Mouse (Mus musculus) activated CD4-positive, CD25-positive, alpha-beta regulatory T cell, adult 4 months (primary cell): ENCODE results near the gene Elavl3. TPM values are rescaled to one million over a fixed set of nuclear protein-coding genes. Genes with fewer than 3 reads are reported as not detected.
"Not testable (repeated sequence)": the region's sequence is repeated elsewhere in the genome, so short reads cannot be mapped to it uniquely, and the experiment has no call there.

Experiments used
- ATAC-seq: one replicate; pipeline ENCODE4 v1.8.0; 2017
- polyA plus RNA-seq, 2 experiments: library from polyadenylated mRNA; unstranded; fragments of 100-300 nt; shearing (Covaris generic); gene quantifications; one replicate each; pipeline ENCODE4 v1.2.1; 2017

The Elavl3 gene
- not detected for polyA plus RNA-seq

DNA sequence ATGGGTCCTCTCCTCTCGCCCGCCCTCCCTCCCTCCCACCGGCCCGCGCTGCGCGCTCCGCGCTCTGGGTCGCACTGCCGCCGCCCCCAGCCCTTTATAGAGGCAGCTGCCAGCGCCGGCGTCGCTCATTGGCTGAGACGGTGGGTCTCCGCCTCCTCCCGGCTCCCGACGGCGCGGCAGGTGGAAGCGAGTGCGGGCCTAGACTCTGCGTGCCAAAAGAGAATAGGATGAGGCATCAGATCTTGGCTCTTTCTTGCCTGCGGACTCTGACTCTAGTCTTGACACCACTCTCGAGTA is at the start of gene Elavl3:
Elavl3 (minus strand) TSS at position 66 of the 297 bp plus-strand sequence.
- no peak for ATAC-seq

DNA sequence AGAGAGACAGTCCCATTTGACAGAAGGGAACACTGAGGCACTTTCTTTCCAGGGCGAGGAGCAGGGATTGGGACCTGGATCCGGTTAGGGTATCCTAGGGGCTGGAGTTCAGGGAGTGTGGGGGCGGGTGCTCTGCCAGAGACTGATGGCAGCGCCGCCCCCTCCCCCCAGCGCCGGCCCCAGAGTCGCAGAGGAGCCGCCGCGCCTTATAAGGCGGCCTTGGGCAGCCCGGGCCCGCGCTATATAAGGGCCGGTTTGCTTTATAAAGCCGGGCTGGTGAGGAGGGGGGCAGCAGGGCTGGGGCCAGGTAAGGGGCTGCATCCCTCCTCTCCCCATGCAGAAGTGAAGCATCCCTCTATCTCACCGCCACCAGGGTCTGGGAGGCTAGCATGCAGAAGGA is 48.1 kb upstream of the Elavl3 start:
- ATAC-seq = no peak

DNA sequence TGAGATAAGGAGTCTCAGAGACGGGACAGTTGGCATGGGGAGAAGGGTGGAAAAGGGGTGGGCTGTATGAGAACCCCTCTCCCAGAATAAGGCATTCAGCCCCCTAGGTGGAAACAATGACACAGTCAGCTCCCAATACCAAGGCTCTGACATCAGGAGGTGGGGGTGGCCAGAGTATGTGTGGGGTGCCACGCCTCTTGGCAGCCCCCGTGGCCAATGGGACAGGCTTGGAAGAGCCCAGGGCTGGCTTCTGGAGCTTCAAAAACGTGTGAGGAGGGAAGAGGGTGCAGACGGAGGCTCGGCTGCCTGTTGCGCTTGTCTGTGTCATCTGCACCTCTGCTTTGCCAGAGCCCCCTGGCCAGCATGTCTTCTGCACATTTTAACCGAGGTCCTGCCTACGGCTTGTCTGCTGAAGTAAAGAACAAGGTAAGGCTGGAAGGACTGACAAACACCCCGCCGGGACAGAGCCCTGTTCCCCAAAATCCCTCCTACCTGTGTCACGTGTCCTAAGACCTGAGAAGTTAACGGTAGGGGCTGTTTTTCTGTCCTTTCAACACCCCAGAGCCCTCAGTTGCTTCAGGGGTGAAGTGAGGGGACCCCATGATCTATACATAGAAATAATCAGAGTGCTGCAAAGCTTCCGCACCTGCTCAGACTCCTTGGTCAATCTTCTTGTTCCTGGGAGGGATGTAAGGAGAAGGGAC is 47.3 kb upstream of the Elavl3 start, which contains the start of gene Cnn1:
Cnn1 (plus strand) TSS at position 224 of the 704 bp plus-strand sequence.
- ATAC-seq = no peak

DNA sequence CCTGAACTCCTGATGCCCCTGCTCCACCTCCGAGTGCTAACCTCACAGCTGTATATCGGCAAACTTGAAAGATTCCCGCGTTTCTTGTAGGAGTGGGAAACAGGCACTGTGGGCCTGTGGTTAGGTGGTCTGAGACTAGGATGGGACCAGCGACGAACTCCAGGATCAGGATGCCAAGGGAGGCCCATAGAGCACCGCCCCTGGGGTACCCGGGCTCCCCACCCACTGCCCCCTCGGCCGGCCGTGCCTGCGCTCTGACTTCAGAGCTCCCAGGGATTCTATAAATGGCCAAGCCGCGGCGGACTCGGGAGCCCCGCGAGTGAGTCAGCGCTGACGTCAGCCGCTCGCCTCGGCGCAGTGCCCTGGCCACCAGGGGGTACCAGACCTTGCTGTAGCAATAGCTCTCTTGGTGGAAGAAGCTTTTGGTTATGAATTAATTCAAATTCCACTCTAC is 44.1 kb upstream of the Elavl3 start:
- peak; percentile 92 for ATAC-seq

DNA sequence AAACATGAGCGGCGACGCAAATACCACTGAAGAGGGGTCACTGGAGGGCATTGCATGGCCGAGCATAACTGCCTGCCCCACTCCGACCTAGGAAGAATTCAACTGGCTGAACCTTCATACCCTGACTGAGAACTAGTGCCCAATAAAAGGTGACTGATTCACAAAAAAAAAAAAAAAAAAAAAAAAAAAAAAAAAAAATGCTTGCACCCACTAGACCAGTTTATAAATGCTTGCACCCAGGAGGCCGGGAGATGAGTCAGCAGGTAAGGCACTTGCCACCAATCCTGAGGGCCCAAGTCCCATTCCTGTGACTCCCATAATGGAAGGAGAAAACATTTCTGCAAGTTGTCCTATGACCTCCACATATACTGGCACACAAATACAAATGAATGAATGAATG is 40.9 kb upstream of the Elavl3 start:
- no peak for ATAC-seq

DNA sequence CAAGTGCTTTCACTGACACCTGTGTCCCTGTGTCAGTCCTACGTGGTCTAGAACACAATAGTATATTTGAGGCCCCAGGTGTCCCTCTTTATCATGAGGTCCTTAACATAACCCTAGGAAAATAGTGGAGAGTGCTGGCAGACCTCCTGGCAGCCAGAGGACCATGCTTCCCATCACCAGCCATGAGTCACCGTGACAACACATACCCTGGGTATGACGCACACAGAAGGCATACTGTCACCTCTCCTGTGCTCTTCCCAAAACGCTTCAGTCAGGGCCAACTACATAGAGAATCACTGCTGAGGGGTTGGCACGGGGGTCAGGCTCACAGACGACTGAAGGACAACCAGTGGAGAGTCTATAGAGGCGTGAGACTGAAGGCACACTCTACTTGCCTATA is 38.2 kb upstream of the Elavl3 start:
- no peak for ATAC-seq

DNA sequence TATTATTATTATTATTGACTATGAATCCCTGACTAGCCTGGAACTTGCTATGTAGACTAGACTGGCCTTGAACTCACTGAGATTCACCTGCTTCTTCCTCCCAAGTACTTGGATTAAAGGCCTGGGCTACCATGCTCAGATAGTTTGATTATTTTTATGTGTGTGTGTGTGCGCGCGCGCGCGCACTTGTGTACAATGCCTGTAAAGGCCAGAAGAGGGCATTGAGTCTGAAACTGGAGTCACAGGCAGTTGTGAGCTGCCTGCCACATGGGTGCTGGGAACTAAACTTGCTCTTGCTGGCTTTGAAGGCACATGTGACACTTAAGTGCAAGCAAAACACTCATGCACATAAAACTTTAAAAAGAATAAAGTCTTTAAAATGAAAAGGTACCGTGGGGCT is 37.5 kb upstream of the Elavl3 start:
- ATAC-seq = no peak

DNA sequence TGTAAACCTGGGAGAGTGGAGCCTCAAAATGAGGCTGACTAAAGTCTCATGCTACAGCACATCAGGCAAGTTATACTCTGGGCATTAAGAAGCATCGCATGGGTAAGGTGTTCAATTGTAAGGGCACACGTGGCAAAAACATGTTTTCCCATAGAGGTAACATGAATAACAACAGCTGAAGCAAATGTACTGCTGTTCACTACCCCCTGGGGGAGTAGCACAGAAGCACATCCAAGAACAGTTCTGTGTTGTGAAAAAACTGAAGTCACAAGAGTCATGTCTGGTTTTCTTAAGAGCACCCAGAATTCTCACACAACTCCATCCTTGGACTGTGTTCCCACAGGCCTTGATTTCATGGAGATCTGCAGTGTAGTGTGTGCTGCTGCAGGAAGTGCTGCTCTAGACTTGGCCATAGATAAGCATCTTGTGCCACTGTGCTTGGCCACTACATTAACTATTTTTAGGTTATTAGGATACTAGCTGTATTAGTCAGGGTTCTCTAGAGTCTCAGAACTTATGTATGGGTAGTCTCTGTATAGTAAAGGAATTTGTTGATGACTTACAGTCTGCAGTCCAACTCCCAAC is 35.3 kb upstream of the Elavl3 start:
- no peak for ATAC-seq

DNA sequence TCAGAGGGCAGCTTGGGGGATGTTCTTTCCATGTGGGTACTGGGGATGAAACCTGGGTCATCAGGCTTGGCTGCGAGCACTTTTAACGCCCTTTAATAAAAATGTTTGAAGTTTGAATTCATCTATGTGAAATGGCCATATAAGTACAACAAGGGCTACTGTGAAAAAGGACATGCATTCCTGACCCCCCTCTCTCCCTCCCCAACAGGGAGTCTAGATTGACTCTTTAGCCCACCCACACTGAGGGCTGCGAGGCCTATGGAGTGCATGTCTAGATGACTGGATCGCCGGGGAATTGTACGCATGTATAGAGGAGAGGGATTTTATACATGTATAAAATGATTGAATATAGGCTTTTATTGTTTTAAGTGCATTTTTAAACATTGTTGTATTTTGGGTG is 34.2 kb upstream of the Elavl3 start:
- no peak for ATAC-seq

DNA sequence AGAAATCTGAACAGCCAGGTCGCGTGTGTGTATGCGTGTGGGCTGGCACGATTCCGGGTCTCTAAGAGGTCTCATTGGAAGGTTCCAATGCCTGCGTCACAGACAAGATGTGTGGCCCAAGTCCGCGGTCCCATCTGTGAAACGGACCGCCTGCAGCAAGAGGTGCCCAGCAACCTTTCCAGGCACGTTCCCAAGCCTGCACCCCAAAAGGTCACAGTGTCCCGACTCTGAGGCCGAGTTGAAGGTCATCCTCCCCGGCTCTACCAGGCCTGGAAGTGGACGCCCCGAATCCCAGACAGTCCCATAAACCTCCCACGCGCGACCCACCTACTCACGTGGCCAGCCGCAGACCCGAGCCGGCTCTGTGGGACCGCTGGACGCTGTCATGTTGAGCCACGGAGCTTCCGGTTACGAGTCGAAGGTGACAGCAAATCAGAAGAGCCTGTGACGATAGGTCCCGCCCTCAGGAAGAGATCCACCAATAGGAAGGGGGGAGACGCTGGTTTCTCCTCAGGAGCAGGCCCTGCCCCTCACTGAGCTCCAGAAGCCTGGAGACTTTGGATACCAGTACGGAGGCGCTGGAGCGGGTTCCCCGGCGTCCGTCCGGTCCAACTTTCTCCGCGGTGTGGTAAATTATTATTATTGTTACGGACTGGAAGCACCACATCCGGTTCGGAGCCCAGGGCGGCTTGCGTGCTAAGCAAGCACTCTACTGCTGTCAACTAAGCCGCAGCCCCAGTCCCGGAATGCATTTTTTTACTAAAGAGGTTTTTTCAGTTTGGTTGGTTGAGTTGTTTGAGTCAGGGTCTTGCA is 33.4 kb upstream of the Elavl3 start, which contains the start of gene Ecsit:
Ecsit (minus strand) TSS at position 417 of the 813 bp plus-strand sequence.
- peak; percentile 98 for ATAC-seq

DNA sequence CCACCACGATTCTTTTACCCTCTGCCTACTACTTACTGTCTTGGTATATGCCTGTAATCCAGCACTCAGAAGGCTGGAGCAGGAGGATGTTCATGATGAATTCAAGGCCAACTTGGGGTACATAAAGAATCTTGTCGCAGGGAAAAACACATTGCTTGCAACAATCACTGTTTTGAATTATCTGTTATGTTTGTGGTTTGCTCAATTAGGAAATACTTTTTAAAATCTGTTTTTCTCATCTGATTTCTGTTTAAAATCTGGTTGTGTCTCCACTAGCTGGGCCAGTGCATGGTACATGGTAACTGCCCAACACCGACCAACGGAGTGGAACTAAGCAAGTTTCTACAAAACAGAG is 32.8 kb upstream of the Elavl3 start:
- no peak for ATAC-seq

DNA sequence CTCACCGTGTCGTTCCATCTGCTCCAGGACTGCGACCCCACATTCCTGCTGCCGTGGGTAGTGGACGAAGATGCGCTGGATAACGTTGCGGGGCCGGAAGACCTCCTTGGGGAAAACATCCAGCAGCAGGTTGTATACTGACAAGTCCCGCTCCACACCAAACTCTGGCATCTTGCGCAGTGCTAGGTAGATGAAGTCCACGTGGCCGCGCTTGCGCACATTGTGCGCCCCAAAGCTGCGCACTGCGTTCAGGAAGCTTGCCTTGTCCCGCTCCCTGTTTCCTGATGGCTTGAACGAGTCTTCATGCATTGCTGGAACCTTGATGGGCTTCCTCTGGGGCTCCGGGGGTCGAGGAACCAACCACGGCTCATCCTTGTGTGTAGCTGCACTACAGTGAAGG is 24.4 kb upstream of the Elavl3 start:
- ATAC-seq = no peak

DNA sequence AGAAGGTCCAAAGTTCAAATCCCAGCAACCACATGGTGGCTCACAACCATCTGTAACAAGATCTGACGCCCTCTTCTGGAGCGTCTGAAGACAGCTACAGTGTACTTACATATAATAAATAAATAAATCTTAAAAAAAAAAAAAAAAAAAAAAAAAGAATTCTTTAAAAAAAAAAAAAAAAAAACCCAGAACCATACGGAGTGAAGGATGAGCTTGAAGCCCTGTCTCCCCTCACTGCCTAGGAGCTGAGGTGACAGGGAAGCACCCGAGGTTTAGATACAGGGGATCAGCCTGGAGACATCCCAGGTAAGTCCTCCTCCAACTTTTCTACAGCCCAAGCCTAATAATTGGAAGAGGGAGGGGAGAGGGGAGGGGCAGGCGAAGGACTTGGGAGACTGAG is 24.0 kb upstream of the Elavl3 start:
- ATAC-seq = not testable (repeated sequence)

DNA sequence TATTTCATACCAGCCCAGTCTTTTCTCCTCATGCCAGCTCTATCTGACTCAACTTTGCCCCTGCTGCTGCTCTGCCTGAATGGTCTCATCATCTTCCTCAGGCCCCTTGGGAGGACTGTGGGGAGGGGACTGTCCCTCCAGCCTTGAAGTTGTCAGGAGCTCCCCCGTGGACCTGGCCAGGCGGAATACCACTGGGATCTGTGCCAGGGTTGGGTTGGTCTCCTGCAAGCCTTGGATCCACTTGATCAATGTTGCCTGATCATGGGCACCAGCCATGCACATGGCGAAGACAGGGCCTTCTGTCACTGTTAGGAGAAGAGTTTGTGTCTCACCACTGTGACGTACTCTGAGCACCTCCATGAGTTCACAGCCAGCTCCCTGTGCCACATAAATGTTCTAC is 20.5 kb upstream of the Elavl3 start:
- no peak for ATAC-seq

DNA sequence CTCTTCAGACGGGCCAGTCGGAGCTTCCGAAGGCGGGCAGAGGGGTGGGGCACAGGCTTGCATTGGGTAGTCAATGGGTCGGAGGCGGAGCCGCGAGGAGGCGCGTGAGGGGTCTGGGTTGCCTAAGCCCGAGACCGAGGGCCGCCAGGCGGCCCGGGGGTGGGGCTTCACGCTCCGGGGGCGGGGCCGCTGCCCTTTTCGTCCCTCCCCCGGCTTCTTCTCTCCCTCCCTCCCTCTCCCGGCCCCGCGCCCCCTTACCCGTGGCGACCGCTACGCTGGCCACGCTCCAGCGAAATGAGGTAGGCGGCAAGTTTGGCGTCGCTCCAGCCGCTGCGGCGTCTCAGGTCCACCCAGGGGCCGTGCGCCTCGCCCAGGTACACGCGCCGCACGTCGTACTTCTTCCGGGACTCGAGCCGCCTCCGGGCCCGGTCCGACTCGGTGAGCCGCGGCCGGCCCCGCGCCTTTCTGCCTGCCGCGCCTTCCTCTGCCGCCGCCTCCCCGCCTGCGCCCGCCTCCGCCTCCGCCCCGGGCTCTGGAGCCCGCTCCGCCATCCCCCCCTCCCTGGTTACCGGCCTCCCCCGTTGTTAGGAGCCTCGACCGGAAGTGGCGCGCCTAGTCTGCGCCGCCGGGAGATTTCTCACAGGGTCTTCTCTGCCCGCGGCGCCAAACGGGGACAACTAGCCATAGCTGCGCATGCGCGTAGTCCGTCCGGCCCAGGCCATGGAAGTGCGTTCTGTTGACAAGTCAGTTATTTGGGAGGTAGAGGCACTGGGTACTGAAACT is 19.2 kb upstream of the Elavl3 start, which contains the start of the genes Gm49318 and Zfp653:
Gm49318 (minus strand) TSS at position 469 of the 783 bp plus-strand sequence.
Zfp653 (minus strand) TSS at position 586 of the 783 bp plus-strand sequence.
- peak; percentile 87 for ATAC-seq

DNA sequence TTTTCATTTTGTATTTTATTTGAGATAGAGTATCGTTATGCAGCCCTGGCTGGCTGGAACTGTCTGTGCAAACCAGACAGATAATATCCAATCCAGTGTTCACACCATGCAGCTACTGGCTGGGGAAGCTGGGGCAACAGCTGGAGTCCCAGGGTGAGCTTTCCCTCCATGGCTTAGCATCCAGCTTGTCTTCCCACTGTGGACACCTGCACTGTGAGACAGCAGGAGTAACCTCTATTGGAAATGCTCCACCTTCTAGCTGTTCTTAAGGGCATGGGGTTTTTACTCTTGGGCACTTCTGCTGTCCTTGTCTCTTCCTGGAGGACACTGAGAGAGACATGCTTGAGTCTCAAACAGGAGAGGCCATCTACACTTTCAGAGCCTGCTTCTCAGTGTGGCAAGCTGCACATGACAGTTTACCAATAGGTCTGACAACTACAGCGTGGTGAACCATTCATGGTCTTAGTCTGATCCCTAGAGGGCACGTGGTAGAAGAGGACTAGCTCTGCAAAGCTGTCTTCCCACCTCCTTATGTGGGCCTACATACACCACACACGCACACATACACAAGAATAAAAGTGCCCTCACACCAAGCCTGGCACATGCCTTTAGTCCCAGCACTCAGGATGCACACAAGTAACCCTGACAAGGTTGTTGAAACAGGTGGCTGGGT is 18.2 kb upstream of the Elavl3 start:
- ATAC-seq = no peak

DNA sequence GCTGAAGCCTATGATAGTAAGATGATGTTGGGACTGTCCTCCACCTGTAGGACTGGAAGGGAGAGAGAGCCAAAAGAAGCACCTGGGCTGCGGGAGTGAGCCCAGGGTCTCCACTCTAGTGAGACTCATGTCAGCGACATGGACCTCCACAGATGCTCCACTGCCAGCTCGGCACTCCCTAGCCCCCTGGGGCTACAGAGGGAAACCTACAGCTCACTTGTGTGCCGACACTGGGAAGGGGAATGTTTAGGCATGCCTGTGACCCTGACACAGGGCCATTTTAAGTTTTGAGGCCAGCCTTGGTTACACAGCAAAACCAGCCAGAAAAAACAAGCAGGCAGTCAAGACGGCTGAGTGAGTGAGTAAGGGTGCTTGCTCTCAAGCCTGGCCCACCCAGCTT is 15.4 kb upstream of the Elavl3 start:
- no peak for ATAC-seq

DNA sequence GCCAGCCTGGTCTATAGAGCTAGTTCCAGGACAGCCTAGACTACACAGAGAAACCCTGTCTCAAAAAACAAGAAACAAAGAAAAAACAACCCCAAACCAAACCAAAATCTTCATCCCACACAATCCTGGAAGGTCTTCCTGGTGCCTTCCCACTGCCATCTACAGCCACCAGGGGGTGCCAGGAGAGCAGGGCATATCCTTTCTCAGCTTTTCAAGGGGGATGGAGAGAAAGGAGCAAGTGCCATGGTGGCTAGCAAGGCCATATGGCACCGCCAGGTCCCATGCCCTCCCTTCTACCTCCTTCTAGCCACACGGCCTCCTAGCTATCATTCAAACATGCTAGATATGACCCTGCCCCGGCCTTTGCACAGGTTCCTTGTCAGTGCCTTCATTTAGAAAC is 14.6 kb upstream of the Elavl3 start:
- ATAC-seq = no peak

DNA sequence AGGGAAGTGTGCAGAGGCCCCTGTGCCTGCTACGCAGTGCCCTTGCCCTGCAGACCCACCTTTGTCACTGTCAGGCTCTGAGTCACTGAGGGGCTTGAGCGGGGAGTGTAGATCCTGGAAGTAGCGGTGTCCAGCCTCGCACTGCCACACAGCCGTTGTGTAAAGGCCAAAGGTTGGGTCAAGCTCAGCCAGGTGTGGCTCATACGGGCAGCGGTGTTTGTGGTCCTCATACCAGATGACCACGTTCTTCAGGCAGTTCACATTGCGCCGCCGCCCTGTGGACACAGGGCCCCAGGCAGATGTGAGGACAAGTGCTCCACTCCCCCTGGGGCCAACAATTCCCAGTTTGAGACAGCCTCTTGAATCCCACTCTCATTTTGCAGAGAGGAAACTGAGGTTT is 13.8 kb upstream of the Elavl3 start:
- ATAC-seq = no peak

DNA sequence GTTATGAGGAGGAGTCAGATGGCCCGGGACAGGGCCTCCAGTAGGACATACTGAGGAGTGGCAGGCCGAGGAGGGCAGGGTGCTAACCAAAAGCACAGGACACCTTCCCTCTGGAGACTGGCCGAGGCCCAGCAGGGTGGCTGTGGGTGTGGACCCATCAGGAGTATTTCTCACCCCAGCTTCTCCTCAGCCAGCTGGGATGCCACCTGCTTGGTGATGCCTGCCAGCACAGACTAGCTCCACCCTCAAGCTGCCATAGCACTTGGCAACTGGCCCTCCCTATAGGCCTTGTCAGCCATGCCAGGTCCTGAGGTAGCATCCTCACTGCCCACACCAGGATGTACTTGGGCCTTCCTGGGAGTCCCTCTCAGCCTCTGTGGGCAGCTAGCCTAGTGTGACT is 12.5 kb upstream of the Elavl3 start:
- ATAC-seq = no peak

DNA sequence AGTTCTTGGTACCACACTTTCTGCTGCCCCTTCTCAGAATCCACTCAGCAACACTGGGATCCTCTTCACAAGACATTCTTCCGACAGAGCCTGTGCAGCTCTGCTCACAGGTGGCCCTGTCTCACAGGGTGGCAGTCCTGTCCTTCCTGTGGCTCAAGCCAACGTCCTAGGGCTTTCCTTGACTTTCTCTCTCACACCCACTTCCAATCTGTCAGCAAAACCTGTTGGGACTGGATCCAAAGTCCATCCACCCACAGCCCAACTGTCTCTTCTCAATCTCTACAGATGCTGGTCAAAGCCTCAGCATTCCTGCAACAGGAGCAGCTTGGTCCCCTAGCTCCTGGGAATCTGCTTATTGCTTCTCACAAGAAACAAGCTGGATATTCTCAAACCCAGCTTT is 9.5 kb upstream of the Elavl3 start:
- no peak for ATAC-seq

DNA sequence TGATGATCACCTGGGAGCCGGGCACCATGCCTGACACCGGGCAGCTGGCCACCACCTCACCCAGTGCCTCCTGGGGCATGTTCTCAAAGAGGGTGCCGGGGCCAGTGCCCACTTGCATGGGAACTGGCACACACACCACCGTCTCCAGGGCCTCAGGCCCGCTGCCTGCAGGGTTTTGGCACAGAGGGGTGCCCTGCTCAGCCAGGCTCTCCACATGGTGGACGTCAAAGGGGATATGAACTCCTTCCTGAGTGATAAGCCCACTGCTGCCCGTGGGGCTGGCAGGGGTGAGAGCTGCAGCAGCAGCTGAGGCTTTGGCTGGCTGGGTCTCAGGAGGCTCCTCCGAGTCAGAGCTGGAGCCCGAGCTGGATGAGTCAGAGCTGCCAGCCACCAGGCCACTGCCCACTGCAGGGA is 6.2 kb upstream of the Elavl3 start:
- no peak for ATAC-seq
